Mouse (Mus musculus) forebrain, embryonic 11.5 days (tissue): ENCODE data around the gene Susd3. TPM values are rescaled to one million over a fixed set of nuclear protein-coding genes. Genes with fewer than 3 reads are reported as not detected.

Experiments used
- ATAC-seq: fragments of 200-750 bp; cut with Nextera tagmentation; replicated peaks from 2 replicates; pipeline ENCODE4 v1.8.0; 2017; ENCODE audit warnings: moderate TSS enrichment; ENCODE audit not compliant: low FRiP score
- DNase-seq: peaks from one replicate; pipeline ENCODE4 v3.0.0-alpha.2; 2017; ENCODE audit warnings: low spot score
- H3K27ac ChIP-seq: fragments of 300-500 bp; sonication (generic); 2 replicates; pipeline ENCODE4 v1.5.1; 2014; ENCODE audit warnings: low read depth, low read length
- H3K27me3 ChIP-seq: fragments of 300-500 bp; sonication (generic); 2 replicates; pipeline ENCODE4 v1.6.1; 2014; ENCODE audit warnings: mild to moderate bottlenecking, low read length, mixed read lengths; ENCODE audit not compliant: control insufficient read depth, insufficient read depth
- H3K36me3 ChIP-seq: fragments of 300-500 bp; sonication (generic); 2 replicates; pipeline ENCODE4 v1.6.1; 2014; ENCODE audit warnings: mild to moderate bottlenecking, low read length, moderate library complexity, mixed read lengths; ENCODE audit not compliant: control insufficient read depth, insufficient read depth
- H3K4me1 ChIP-seq: fragments of 300-500 bp; sonication (generic); replicated peaks from 2 replicates; pipeline ENCODE4 v1.6.1; 2014; ENCODE audit warnings: low read length, mixed read lengths; ENCODE audit not compliant: control insufficient read depth, insufficient read depth
- H3K4me2 ChIP-seq: fragments of 300-500 bp; sonication (generic); 2 replicates; pipeline ENCODE4 v1.6.1; 2014; ENCODE audit warnings: low read depth, mild to moderate bottlenecking, low read length, moderate library complexity, mixed read lengths; ENCODE audit not compliant: severe bottlenecking
- H3K4me3 ChIP-seq: fragments of 300-500 bp; sonication (generic); 2 replicates; pipeline ENCODE4 v1.5.1; 2014; ENCODE audit warnings: low read depth, low read length
- H3K9ac ChIP-seq: fragments of 300-500 bp; sonication (generic); 2 replicates; pipeline ENCODE4 v1.6.1; 2014; ENCODE audit warnings: low read length
- H3K9me3 ChIP-seq: fragments of 300-500 bp; sonication (generic); 2 replicates; pipeline ENCODE4 v1.6.1; 2016; ENCODE audit warnings: low read length, mixed read lengths; ENCODE audit not compliant: control insufficient read depth
- WGBS: fragments of 180-500 bp; shearing (Covaris S2); extraction: QIAGEN DNeasy Blood & Tissue Kit; methylation state at CpG from one replicate; pipeline ENCODE4 v1.1.7; 2014; 5-methylcytosine and 5-hydroxymethylcytosine counted together
- polyA plus RNA-seq: library from polyadenylated mRNA; unstranded; fragments of >200 nt; fragmentation: Nextera tagmentation; extraction: Ambion mirVana; gene quantifications from 2 replicates; pipeline ENCODE4 v1.2.1, GENCODE M21; 2014

The Susd3 gene
- 0.32 and 1.4 TPM in 2 replicates for polyA plus RNA-seq

DNA sequence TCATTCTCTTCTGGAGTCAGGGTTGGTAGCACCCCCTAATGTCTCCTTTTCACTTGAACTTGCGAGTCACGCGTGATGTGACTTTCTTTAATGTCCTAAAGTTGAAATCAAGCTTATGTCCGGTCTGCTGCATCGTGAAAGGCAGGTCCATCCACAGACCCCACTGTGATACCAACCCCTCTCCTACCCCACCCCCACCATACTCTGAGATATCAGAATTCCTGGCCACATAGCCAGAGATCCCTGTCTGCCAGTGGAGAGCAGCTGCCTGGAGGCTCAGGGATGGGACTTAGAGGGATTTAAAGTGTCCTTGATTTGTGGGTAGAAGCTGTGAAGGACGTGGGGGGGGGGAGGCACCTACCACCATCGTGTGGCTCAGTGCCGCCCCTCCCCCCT, at the start of gene Susd3:
Gene Susd3 (minus strand): TSS at position 240 of the 396 bp plus-strand sequence.
- H3K27me3 ChIP-seq: peaks cover 28% of the 10 kb centered on the region
- no peak within 1 kb of the TSS for H3K9ac ChIP-seq
- peak within 1 kb of the TSS; percentile 33 for H3K4me3 ChIP-seq
- H3K9me3 ChIP-seq: no peaks in the 10 kb centered on the region
- DNase-seq (no peak), ATAC-seq (no peak)
- H3K36me3 ChIP-seq: no peaks in the 10 kb centered on the region
- peak within 1 kb of the TSS; percentile 66 for H3K4me2 ChIP-seq
- 0 out of 2 replicates have a peak, but pooled peaks cover 6% of the 10 kb centered on the region for H3K4me1 ChIP-seq
- no peak within 1 kb of the TSS for H3K27ac ChIP-seq
- WGBS: 16% methylated on average over 7 of the region's 8 CpGs

DNA sequence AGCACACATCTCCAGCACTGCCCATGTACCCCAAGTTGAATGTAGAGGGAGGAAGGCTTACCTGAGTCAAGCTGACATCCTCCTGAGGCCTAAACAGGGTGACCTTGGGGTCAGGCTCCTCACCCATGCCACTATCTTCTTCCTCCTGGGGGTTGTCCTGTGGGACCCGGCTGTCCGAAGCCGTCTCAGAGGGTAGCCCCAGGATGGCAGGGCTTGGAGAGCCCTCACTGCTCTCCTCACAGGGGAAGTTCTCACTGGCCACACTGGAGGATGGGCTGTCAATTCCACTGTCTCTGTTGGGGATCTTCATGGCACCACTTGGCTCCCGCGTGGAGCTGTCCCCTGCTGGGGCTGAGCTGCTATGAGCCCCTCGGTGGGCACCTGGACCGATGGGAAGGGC, 47.8 kb upstream of the Susd3 start:
- Histone ChIP-seq H3K36me3 (no peaks in the 10 kb centered on the region), H3K9ac (no peak overlapping the region), H3K9me3 (no peaks in the 10 kb centered on the region), H3K27me3 (no peaks in the 10 kb centered on the region), H3K4me1 (no peaks in the 10 kb centered on the region), H3K4me2 (no peak overlapping the region), H3K27ac (no peak overlapping the region), H3K4me3 (no peak overlapping the region)
- DNase-seq: no peak
- WGBS: 81% methylated on average over 7 of the region's 7 CpGs
- no peak for ATAC-seq

DNA sequence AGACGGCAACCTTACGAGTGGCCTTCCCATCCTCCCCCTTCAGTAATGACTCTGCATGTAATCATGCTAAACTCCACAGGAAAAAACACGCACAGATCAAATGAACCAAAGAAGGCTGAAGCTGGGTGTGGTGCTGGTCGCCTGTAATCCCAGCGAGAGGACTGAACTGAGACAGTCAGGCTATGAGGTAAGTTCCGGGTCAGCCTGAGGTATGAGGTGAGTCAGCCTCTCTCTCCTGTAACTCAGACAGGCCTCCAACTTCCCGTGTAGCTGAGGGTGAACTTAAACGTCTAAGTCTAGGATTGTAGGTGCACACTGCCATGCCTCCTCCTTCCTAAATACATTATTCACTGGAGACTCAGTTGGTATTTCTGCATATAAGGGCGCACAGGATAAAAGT, 45.6 kb upstream of the Susd3 start:
- Histone ChIP-seq H3K4me1 (no peaks in the 10 kb centered on the region), H3K9me3 (no peaks in the 10 kb centered on the region), H3K4me3 (no peak overlapping the region), H3K27me3 (no peaks in the 10 kb centered on the region), H3K4me2 (no peak overlapping the region), H3K36me3 (no peaks in the 10 kb centered on the region), H3K9ac (no peak overlapping the region), H3K27ac (no peak overlapping the region)
- ATAC-seq: no peak
- 81% methylated on average over 9 of the region's 9 CpGs for WGBS
- DNase-seq: no peak

- H3K36me3 ChIP-seq: no peaks in the 10 kb centered on the region
- 93% methylated on average over 6 of the region's 6 CpGs for WGBS
- no peak overlapping the region for H3K27ac ChIP-seq
- no peak overlapping the region for H3K9ac ChIP-seq
- no peaks in the 10 kb centered on the region for H3K4me1 ChIP-seq
- H3K4me2 ChIP-seq: no peak overlapping the region
- no peaks in the 10 kb centered on the region for H3K9me3 ChIP-seq
- no peaks in the 10 kb centered on the region for H3K27me3 ChIP-seq
- H3K4me3 ChIP-seq: no peak overlapping the region
- DNase-seq: no peak
- ATAC-seq: no peak
Observed at GRCm38 (mm10) chr13:49291949-49292348, 43.4 kb upstream of the Susd3 start.

GRCm38 (mm10) chr13:49291398-49291797, 42.9 kb upstream of the Susd3 start:
- Histone ChIP-seq H3K4me2 (no peak overlapping the region), H3K4me1 (no peaks in the 10 kb centered on the region), H3K27me3 (no peaks in the 10 kb centered on the region), H3K4me3 (no peak overlapping the region), H3K27ac (no peak overlapping the region), H3K9me3 (no peaks in the 10 kb centered on the region), H3K9ac (no peak overlapping the region), H3K36me3 (no peaks in the 10 kb centered on the region)
- ATAC-seq (no peak), DNase-seq (peak; percentile 61)
- 53% methylated on average over 1 of the region's 1 CpGs for WGBS

DNA sequence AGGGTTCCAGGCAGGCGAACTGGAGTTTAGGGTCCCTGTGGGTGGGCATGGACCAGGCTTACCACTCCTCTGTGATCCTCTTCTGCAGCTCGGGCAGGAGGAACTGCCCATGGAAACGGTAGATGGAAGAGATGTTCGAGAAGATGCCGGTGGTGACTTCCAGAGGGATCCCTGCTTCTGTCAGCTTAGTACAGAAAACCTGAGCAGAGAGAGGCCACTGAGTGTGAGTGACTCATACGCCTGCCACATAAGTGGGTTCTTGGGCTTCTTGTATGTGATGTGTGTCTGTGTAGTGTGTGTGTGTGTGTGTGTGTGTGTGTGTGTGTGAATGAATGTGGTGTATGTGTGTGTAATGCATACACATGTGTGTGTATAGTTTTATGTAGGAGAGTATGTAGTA, 38.7 kb upstream of the Susd3 start:
- Histone ChIP-seq H3K27me3 (no peaks in the 10 kb centered on the region), H3K9ac (no peak overlapping the region), H3K4me3 (no peak overlapping the region), H3K4me1 (no peaks in the 10 kb centered on the region), H3K36me3 (no peaks in the 10 kb centered on the region), H3K9me3 (no peaks in the 10 kb centered on the region), H3K4me2 (no peak overlapping the region), H3K27ac (no peak overlapping the region)
- ATAC-seq: no peak
- DNase-seq: no peak
- 92% methylated on average over 6 of the region's 6 CpGs for WGBS

- no peak for ATAC-seq
- H3K9me3 ChIP-seq: no peaks in the 10 kb centered on the region
- H3K27me3 ChIP-seq: no peaks in the 10 kb centered on the region
- H3K4me2 ChIP-seq: no peak overlapping the region
- no peaks in the 10 kb centered on the region for H3K4me1 ChIP-seq
- 79% methylated on average over 3 of the region's 3 CpGs for WGBS
- H3K4me3 ChIP-seq: no peak overlapping the region
- H3K27ac ChIP-seq: no peak overlapping the region
- no peak for DNase-seq
- no peak overlapping the region for H3K9ac ChIP-seq
- no peaks in the 10 kb centered on the region for H3K36me3 ChIP-seq
Observed at GRCm38 (mm10) chr13:49286750-49287149, 38.2 kb upstream of the Susd3 start.

DNA sequence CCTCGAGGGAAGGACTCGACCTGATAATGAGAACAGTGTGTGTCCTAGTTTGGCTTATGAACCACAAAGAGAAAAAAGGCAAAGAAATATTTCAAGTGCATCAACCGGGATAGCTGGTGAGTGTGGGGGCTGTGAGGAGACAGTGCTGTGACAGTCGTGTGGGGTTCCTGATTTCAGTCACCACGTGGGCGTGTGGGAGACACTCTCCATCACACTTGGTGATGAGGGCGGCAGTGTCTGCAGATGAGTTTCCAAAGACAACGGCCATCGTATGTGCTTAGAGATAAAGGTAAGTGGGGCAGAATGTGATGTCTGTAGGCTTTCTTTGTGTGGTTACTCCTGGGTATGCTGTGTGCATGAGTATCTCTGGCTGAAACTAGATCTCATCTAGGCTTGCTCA, 35.2 kb upstream of the Susd3 start:
- Histone ChIP-seq H3K27me3 (no peaks in the 10 kb centered on the region), H3K27ac (no peak overlapping the region), H3K9ac (no peak overlapping the region), H3K4me3 (no peak overlapping the region), H3K4me1 (no peaks in the 10 kb centered on the region), H3K9me3 (peaks cover 4% of the 10 kb centered on the region), H3K4me2 (no peak overlapping the region), H3K36me3 (no peaks in the 10 kb centered on the region; the same call in 1 of the 2 replicates)
- no peak for DNase-seq
- WGBS: 83% methylated on average over 9 of the region's 9 CpGs
- ATAC-seq: no peak

DNA sequence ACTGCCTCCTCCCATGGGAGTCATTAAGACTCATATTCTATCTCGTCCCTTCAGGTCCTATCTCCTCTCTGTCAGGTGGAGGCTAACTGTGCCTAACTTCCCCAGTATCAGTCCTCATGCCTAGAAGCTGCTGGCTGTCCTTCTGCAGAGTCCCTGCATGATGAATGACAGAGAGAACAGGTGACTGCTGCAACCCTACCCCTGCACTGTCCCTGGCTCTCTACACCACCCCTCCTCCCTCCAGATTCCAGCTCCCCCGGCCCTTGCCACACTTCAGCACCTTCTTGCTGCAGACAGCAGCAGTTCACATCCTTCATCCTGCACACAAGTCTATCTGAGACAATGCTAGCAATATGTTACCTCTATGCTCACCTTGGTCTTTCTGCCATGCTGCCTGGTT, 33.7 kb upstream of the Susd3 start:
- no peak overlapping the region for H3K9ac ChIP-seq
- H3K9me3 ChIP-seq: peaks cover 4% of the 10 kb centered on the region
- no peak overlapping the region for H3K4me2 ChIP-seq
- no peaks in the 10 kb centered on the region; the same call in 1 of the 2 replicates for H3K36me3 ChIP-seq
- DNase-seq (no peak), ATAC-seq (no peak)
- H3K27ac ChIP-seq: no peak overlapping the region
- H3K4me1 ChIP-seq: no peaks in the 10 kb centered on the region
- H3K4me3 ChIP-seq: no peak overlapping the region
- no peaks in the 10 kb centered on the region for H3K27me3 ChIP-seq
- 84% methylated on average over 2 of the region's 2 CpGs for WGBS
